Comparison of ENCODE assay signal across 21 mouse cellular contexts in genomic region chr7:116298851-116299250, GRCm38 (mm10). TPM values are rescaled to one million over a fixed set of nuclear protein-coding genes. Genes with fewer than 3 reads are reported as not detected.
DNase-seq lines count a peak whose midpoint lies in the region; ATAC-seq and TF ChIP-seq lines count a peak whose summit lies in the region.
"Had no signal": no experiment of that assay in that cellular context is flagged by ENCODE, and none has a peak within 500 bp of the region (broad histone marks: within the 10 kb centered on the region; RNA-seq: fewer than 3 reads in every experiment).

No protein-coding gene starts in this region.

- H3K9me3 ChIP-seq in forebrain, embryonic 14.5 days (replicated peaks; ENCODE audit: control insufficient read depth, low read length), result no peaks in the 10 kb centered on the region
- H3K9me3 ChIP-seq in forebrain, embryonic 12.5 days, result no peaks in the 10 kb centered on the region
- no peaks in the 10 kb centered on the region for H3K9me3 ChIP-seq in neural tube, embryonic 15.5 days (replicated peaks)
- H3K9me3 ChIP-seq: heart, embryonic 12.5 days; heart, embryonic 15.5 days; hindbrain, embryonic 10.5 days; hindbrain, embryonic 13.5 days; intestine, embryonic 15.5 days had no signal

- no peak overlapping the region for H3K9ac ChIP-seq in forebrain, embryonic 14.5 days (ENCODE audit: low read length)
- no peak overlapping the region for H3K9ac ChIP-seq in forebrain, embryonic 12.5 days
- no peak overlapping the region for H3K9ac ChIP-seq in neural tube, embryonic 15.5 days (replicated peaks)
- H3K9ac ChIP-seq: heart, embryonic 12.5 days; heart, embryonic 15.5 days; hindbrain, embryonic 13.5 days; intestine, embryonic 15.5 days had no signal

- no peak overlapping the region for H3K4me3 ChIP-seq in forebrain, embryonic 14.5 days (ENCODE audit: low read depth, low read length)
- no peak overlapping the region for H3K4me3 ChIP-seq in forebrain, embryonic 12.5 days (replicated peaks)
- H3K4me3 ChIP-seq in neural tube, embryonic 15.5 days (replicated peaks), result no peak overlapping the region
- H3K4me3 ChIP-seq: heart, embryonic 12.5 days; heart, embryonic 15.5 days; hindbrain, embryonic 10.5 days; hindbrain, embryonic 13.5 days; intestine, embryonic 15.5 days had no signal

- DNase-seq in forebrain, embryonic 14.5 days (ENCODE audit: low spot score), result peak; percentile 68
- peak; percentile 0 for DNase-seq in ES-CJ7 (ENCODE audit: low read depth, low spot score)
- peak; percentile 77 for DNase-seq in brain, embryonic 14.5 days (ENCODE audit: low read depth)
- DNase-seq in urinary bladder, postnatal 36 days (ENCODE audit: low spot score in 2 of 2), result no peak
- DNase-seq: adrenal gland, adult 8-10 months; adrenal gland, postnatal 25 days; cerebellum, adult 11 months; gastrocnemius, postnatal 25 days; heart, adult 18-20 months; heart, postnatal 10 days; heart, postnatal 36 days had no signal

- no peaks in the 10 kb centered on the region for H3K36me3 ChIP-seq in forebrain, embryonic 14.5 days (ENCODE audit: control insufficient read depth, insufficient read depth, low read length)
- H3K36me3 ChIP-seq in forebrain, embryonic 12.5 days (replicated peaks), result no peaks in the 10 kb centered on the region
- H3K36me3 ChIP-seq in neural tube, embryonic 15.5 days, result no peaks in the 10 kb centered on the region
- H3K36me3 ChIP-seq: heart, embryonic 12.5 days; heart, embryonic 15.5 days; hindbrain, embryonic 13.5 days; intestine, embryonic 15.5 days had no signal

- ATAC-seq in forebrain, embryonic 14.5 days, result peak; percentile 81; the same call in 1 of the 2 replicates
- no peak for ATAC-seq in forebrain, embryonic 12.5 days (ENCODE audit: low FRiP score)
- no peak for ATAC-seq in neural tube, embryonic 15.5 days (ENCODE audit: low FRiP score)
- ATAC-seq: activated CD4-positive, CD25-positive, alpha-beta regulatory T cell, adult 4 months; CD4-positive, CD25-positive, alpha-beta regulatory T cell, adult 4 months; hindbrain, embryonic 16.5 days had no signal

- H3K27me3 ChIP-seq in forebrain, embryonic 14.5 days (replicated peaks; ENCODE audit: control insufficient read depth, insufficient read depth, low read length), result no peaks in the 10 kb centered on the region
- H3K27me3 ChIP-seq in forebrain, embryonic 12.5 days, result no peaks in the 10 kb centered on the region
- no peaks in the 10 kb centered on the region for H3K27me3 ChIP-seq in neural tube, embryonic 15.5 days (replicated peaks)
- H3K27me3 ChIP-seq: heart, embryonic 12.5 days; heart, embryonic 15.5 days; hindbrain, embryonic 13.5 days; intestine, embryonic 15.5 days had no signal

- TF ChIP-seq CTCF in brain, embryonic 14.5 days (IDR thresholded peaks at IDR 0.05; ENCODE audit: borderline replicate concordance, extremely low read depth, insufficient read depth, insufficient read length), result no peak

- peaks cover 4% of the 10 kb centered on the region; the same call in 1 of the 2 replicates for H3K4me1 ChIP-seq in forebrain, embryonic 14.5 days (ENCODE audit: control insufficient read depth, insufficient read depth, low read length)
- H3K4me1 ChIP-seq in forebrain, embryonic 12.5 days, result no peaks in the 10 kb centered on the region; the same call in 1 of the 2 replicates
- H3K4me1 ChIP-seq in neural tube, embryonic 15.5 days, result no peaks in the 10 kb centered on the region

- WGBS in forebrain, embryonic 14.5 days, result 68% methylated on average over 2 of the region's 2 CpGs
- WGBS in forebrain, embryonic 12.5 days, result 87% methylated on average over 2 of the region's 2 CpGs
- 92% methylated on average over 2 of the region's 2 CpGs for WGBS in neural tube, embryonic 15.5 days

- TF ChIP-seq POLR2A in brain, embryonic 14.5 days (IDR thresholded peaks at IDR 0.05; ENCODE audit: borderline replicate concordance, extremely low read depth, insufficient read depth, insufficient read length, poor library complexity, severe bottlenecking), result no peak

- no peak overlapping the region for H3K4me2 ChIP-seq in forebrain, embryonic 14.5 days (ENCODE audit: low read length)
- no peak overlapping the region for H3K4me2 ChIP-seq in forebrain, embryonic 12.5 days
- no peak overlapping the region for H3K4me2 ChIP-seq in neural tube, embryonic 15.5 days
- H3K4me2 ChIP-seq: heart, embryonic 12.5 days; heart, embryonic 15.5 days; hindbrain, embryonic 13.5 days had no signal

- H3K27ac ChIP-seq in forebrain, embryonic 14.5 days (ENCODE audit: low read depth, low read length), result no peak overlapping the region
- no peak overlapping the region for H3K27ac ChIP-seq in forebrain, embryonic 12.5 days
- H3K27ac ChIP-seq in neural tube, embryonic 15.5 days (replicated peaks), result no peak overlapping the region
- H3K27ac ChIP-seq: heart, embryonic 15.5 days; hindbrain, embryonic 10.5 days; hindbrain, embryonic 13.5 days had no signal

RNA-seq across cellular contexts. Expression of gene Plekha7, which starts 9.3 kb away (rescaled TPM):
- 3.1 and 4.7 TPM in 2 replicates for polyA plus RNA-seq in forebrain, embryonic 14.5 days (2014; fragmentation: Nextera tagmentation; extraction: Ambion mirVana)
- polyA plus RNA-seq in forebrain, embryonic 12.5 days (2016; fragmentation: Nextera tagmentation; extraction: Ambion mirVana), result 18.6 and 20.8 TPM in 2 replicates
- 11.2 and 13.5 TPM in 2 replicates for polyA plus RNA-seq in brain, embryonic 14.5 days (2012; rRNA removed)
- 5.4 and 12.8 TPM in 2 replicates for polyA plus RNA-seq in neural tube, embryonic 15.5 days (2015; fragmentation: Nextera tagmentation; extraction: Ambion mirVana)

RNA-seq across cellular contexts. Expression of gene Rps13, which starts 35.1 kb away (rescaled TPM):
- polyA plus RNA-seq in forebrain, embryonic 14.5 days (2014; fragmentation: Nextera tagmentation; extraction: Ambion mirVana), result 533 and 675 TPM in 2 replicates
- polyA plus RNA-seq in forebrain, embryonic 12.5 days (2016; fragmentation: Nextera tagmentation; extraction: Ambion mirVana), result 607 and 697 TPM in 2 replicates
- 805 and 895 TPM in 2 replicates for polyA plus RNA-seq in brain, embryonic 14.5 days (2012; rRNA removed)
- 511 and 555 TPM in 2 replicates for polyA plus RNA-seq in neural tube, embryonic 15.5 days (2015; fragmentation: Nextera tagmentation; extraction: Ambion mirVana)

Comparison
In these comparisons a context has a peak if more than half of its experiments do, and no peak if none do; other contexts are left out.
1. DNase-seq: peak in forebrain, embryonic 14.5 days (single experiment), ES-CJ7 (single experiment) and brain, embryonic 14.5 days (single experiment); none in urinary bladder, postnatal 36 days (0 of 2).